Mouse (Mus musculus) heart, adult 2 months (tissue): ENCODE results near the gene Rffl.

Experiments used
- CTCF ChIP-seq: fragments of 200-600 bp; IDR thresholded peaks from 2 replicates; pipeline ENCODE4 v1.8.1; 2022; ENCODE audit warnings: antibody characterized with exemption, mild to moderate bottlenecking, moderate library complexity
- POLR2A ChIP-seq: fragments of 200-500 bp; IDR thresholded peaks from 2 replicates; pipeline ENCODE4 v1.6.1; 2011; ENCODE audit warnings: mild to moderate bottlenecking, low read depth, low read length, control low read depth; ENCODE audit not compliant: insufficient read depth

DNA sequence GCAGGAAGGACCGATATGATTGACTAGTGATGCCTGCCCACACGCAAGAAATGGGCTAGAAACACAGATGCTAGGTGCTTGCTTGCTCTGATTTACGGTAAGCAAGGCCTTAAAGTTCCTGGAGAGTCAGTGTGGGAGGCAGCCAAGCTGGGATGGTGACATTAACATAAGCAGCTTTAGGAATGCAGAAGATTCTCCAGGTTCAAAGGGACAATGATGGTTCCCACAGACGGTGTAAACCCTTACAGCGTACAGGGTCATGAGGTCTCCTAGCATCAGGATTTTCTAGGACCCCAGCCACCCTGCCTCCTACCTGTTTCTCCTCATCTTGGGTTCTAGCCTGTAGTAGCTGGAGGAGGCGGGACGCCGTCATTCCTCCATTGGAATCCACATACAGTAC lies 12.2 kb upstream of the Rffl start:
- no peak for TF ChIP-seq CTCF
- no peak for TF ChIP-seq POLR2A
